Mouse (Mus musculus) spleen, adult 2 months (tissue): Measurements from ENCODE around the gene Slc22a14.

Experiments
- CTCF ChIP-seq: fragments of 200-500 bp; IDR thresholded peaks from 2 replicates; pipeline ENCODE4 v1.5.1; 2011; ENCODE audit warnings: mild to moderate bottlenecking, inconsistent platforms; ENCODE audit not compliant: insufficient read depth, insufficient read length, insufficient replicate concordance; ENCODE audit errors: extremely low read depth
- POLR2A ChIP-seq: fragments of 200-500 bp; IDR thresholded peaks from 2 replicates; pipeline ENCODE4 v1.6.1; 2011; ENCODE audit warnings: low read depth, low read length, inconsistent platforms

GRCm38 (mm10) chr9:119402253-119403235 is 37.2 kb upstream of the Slc22a14 start:
- TF ChIP-seq POLR2A, result no peak
- no peak for TF ChIP-seq CTCF
